Mouse (Mus musculus): ENCODE data around the gene Lsp1.

DNA sequence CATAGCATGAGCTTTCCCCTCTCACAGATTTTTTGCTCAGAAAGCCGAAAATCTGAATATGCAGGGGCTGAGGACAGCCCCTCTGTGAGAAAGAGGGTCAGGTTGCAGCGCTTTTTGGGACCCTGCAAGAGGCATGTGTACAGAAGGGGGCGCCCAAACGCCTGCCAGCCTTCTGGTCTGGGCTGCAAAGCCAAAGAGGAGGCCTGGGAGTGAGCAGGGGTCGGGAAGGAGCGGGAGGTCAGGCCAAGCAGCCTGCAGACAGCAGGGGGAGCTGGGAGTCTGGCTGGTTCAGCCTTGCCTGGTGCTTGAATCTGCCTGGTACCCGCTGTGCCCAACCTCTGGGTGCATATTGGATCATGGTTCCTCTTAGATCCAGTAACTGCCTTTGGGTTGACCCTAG is 32.4 kb upstream of the Lsp1 start:
- TF ChIP-seq CTCF (IDR thresholded peaks at IDR 0.05; ENCODE audit: low read depth, low read length) (no peak), POLR2AphosphoS5 (IDR thresholded peaks at IDR 0.05; ENCODE audit: insufficient replicate concordance, low read depth, low read length) (no peak), GATA1 (IDR thresholded peaks at IDR 0.05; ENCODE audit: borderline replicate concordance, low read length) (no peak)

Data from G1E (cell line).